Mouse (Mus musculus) adipocyte (in vitro differentiated cells): ENCODE measurements around the gene Pax1.

Source experiments
- DNase-seq: peaks from one replicate; pipeline ENCODE4 v3.0.0-alpha.2; 2016; ENCODE audit warnings: low spot score

The Pax1 gene

DNA sequence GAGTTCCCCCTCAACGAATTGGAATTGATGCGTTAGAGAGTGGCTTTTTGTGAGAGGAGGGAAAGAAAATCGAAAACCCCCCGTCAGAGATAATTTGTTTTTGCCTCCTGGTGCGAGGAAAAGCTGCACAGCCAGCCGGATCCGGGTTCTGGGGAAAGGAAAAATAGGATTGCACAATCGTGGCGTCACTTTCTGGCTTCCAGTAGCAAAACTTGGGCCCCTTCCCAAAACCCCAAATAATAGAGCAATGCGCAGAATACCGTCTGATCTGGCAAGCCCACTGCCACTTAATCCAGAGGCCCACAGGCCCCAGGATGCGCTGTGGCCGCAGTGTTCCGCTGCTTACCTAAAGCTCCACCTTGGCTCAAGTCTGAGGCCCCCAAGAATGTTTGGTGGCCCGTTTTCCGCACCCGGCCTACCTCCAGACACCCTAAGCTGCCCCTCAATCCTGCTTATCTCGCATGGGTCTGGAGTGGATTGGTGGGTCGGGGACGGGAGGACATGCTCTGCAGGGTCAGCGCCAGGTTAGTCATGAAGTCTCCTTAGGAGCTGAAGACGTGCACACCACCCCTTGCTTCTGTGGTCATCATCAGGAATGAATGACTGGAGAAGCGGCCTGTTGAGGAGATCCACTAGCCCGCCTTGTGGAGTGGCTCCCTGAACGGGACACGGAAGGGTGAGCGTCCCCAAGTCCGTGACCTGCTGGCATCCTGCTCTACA lies 11.4 kb downstream of the Pax1 start:
- DNase-seq = no peak

- no peak for DNase-seq
Observed at GRCm38 (mm10) chr2:147373667-147374007, 11.9 kb downstream of the Pax1 start.

GRCm38 (mm10) chr2:147374245-147374644 lies 12.5 kb downstream of the Pax1 start:
- no peak for DNase-seq

DNA sequence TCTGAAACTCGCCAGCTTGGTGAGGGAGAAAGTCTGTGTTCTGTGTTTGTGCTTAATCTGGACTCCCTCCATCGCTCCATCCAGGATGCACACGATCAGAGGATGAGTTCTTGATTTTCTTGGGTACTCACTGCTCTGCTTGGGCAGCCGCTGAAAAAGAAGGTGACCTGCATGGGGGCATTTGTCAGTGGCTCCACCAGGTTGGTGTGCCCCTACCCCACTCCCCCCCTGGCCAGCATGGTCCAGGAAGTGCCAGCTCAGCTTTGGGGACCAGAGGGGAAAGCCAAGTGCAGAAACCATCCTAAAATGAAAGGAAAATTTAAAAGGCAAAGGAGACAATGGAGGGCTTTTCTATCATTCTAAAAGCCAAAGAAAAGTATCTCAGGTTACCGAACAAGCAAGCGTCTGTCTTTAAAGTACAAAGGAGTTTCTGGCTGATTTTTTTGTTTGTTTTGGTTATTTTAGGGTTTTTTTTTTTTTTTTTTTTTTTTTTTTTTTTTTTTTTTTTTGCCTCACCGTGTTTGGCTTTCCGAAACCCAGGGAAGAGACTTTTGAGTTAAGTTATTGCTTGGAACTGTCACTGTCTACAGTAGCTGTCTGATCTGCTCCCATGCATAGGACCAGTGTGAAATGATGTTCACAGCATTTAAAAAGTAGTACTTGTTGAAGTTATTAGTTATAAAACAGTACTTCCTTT lies 13.4 kb downstream of the Pax1 start:
- DNase-seq = no peak

- peak; percentile 46 for DNase-seq
Observed at GRCm38 (mm10) chr2:147378934-147379333, 17.2 kb downstream of the Pax1 start.

DNA sequence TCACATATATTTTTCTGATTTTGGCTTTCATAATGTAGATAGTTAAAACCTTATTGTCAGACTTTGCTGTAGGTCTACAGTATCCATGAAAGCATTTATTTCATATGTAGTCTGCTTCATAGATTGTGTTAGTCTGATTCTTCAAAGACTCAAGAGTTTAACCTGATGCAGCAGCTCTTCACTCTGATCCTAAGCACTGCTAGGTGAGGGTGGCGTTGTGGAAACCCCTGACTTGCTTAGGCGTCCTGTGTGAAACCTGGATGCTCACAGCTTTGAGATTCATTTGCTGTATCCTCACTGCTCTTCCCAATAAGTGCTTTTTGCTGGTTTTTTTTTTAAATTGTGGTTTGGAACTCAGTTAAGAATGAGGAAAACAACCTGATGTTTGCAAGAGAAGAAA lies 21.6 kb downstream of the Pax1 start:
- DNase-seq = no peak

GRCm38 (mm10) chr2:147386949-147387348 lies 25.2 kb downstream of the Pax1 start:
- no peak for DNase-seq

DNA sequence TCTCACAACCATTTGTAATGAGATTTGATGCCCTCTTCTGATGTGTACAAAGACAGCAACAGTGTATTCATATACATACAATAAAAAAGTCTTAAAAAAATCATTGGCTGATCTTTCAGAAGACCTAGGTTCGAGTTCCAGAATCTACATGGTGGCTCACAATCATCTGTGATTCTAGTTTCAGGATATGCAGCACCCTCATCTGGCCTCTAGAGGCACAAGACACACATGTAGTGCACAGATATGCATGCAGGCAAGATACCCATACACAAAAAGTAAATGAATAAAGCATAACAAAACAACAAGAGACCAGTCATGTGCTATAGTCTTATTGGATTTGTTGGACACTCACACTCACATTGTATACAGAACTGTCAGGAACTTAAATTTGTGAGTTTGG lies 47.6 kb downstream of the Pax1 start:
- DNase-seq = no peak

DNA sequence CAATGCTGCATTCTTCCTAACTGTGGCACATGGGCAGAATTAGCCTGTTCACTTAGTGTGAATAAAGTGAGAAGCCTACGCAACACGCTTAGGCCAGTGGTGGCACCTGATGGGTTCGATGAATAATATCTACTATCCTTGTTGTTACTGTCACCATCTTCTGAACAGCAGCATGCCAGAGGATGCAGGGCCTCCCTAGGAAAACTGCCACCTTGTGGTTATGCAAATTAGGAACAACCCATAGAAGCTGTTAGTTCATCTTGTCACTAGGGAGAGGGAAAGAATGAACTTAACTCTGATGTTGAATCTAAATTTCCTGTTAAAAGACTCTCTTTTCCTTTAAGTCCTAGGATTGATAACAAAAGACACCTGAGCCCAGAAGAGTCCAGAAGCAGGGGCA lies 53.3 kb downstream of the Pax1 start:
- no peak for DNase-seq

DNA sequence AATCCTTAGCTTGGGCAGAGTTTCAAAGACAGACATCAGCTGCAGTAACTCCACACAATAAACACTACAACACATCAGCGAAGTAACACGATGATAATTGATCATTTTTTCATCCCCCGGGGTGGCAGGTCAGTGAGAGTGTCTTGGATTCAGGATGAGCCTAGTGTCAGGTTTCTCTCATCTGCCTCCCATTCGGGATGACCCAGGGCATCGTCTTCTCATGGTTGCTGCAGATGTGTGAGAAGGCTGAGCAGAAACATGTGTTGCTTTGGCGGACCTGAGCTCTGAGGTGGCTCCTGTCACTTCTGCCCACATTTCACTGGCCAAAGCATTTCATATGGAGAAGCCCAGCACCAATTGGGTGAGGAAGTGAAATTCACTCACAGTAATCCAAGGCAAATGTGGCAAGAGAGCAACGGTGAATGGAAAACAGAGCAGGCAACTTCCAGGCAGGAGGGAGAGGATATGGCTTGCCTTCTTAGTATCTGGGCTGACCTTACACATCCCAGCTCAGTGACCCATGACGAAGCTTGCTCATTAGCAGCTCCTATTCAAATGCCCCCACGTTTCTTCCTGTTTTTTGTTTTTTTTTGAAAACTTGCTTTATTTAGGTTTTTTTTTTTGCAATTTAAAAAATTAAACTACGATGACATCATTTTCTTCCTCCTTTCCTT lies 63.0 kb downstream of the Pax1 start:
- no peak for DNase-seq

- no peak for DNase-seq
Observed at GRCm38 (mm10) chr2:147429607-147430356, 68.1 kb downstream of the Pax1 start.

GRCm38 (mm10) chr2:147433120-147433519 lies 71.4 kb downstream of the Pax1 start:
- peak; percentile 32 for DNase-seq
